Mouse (Mus musculus) erythroid progenitor cell, adult 5-6 weeks (primary cell): ENCODE data around the gene Dpf3. TPM values are rescaled to one million over a fixed set of nuclear protein-coding genes. Genes with fewer than 3 reads are reported as not detected.

ENCODE experiments used
- ATAC-seq: replicated peaks from 2 replicates; pipeline ENCODE4 v1.8.0; 2016; ENCODE audit warnings: moderate number of reproducible peaks, mild to moderate bottlenecking, moderate TSS enrichment, inconsistent platforms; ENCODE audit not compliant: poor library complexity, low FRiP score, severe bottlenecking
- total RNA-seq, 2 experiments: library from RNA; stranded (forward) in 1 of 2; stranded (reverse) in 1 of 2; fragments of 150-400 nt in 1 of 2; fragments of 186-747, 209-891 nt in 1 of 2; gene quantifications; 2 replicates each; pipeline versions ENCODE4 v1.2.3 to v1.2.4; 2015 to 2017; ENCODE audit warnings: low replicate concordance in 2 of 2

Dpf3 gene
- total RNA-seq, 2 experiments from 2014 or later = 40.7 to 194 TPM

- no peak for ATAC-seq
Observed at GRCm38 (mm10) chr12:83473987-83474600, 13.4 kb downstream of the Dpf3 start.

- no peak for ATAC-seq
Observed at GRCm38 (mm10) chr12:83471760-83472159, 15.8 kb downstream of the Dpf3 start.

GRCm38 (mm10) chr12:83470085-83470484 is 17.4 kb downstream of the Dpf3 start:
- ATAC-seq = no peak

GRCm38 (mm10) chr12:83466508-83467430 is 20.7 kb downstream of the Dpf3 start:
- ATAC-seq = no peak

GRCm38 (mm10) chr12:83466053-83466452 is 21.5 kb downstream of the Dpf3 start:
- ATAC-seq = no peak

- ATAC-seq = no peak
Observed at GRCm38 (mm10) chr12:83460272-83460671, 27.2 kb downstream of the Dpf3 start.

- ATAC-seq = no peak
Observed at GRCm38 (mm10) chr12:83454697-83455321, 32.7 kb downstream of the Dpf3 start.

GRCm38 (mm10) chr12:83451850-83452249 is 35.7 kb downstream of the Dpf3 start:
- no peak for ATAC-seq

- ATAC-seq = no peak
Observed at GRCm38 (mm10) chr12:83450471-83450870, 37.0 kb downstream of the Dpf3 start.

GRCm38 (mm10) chr12:83449202-83449601 is 38.3 kb downstream of the Dpf3 start:
- no peak for ATAC-seq

GRCm38 (mm10) chr12:83445587-83445986 is 41.9 kb downstream of the Dpf3 start:
- ATAC-seq = no peak

GRCm38 (mm10) chr12:83444448-83444847 is 43.1 kb downstream of the Dpf3 start:
- no peak for ATAC-seq

GRCm38 (mm10) chr12:83438002-83438401 is 49.5 kb downstream of the Dpf3 start:
- no peak for ATAC-seq

GRCm38 (mm10) chr12:83433987-83434698 is 53.4 kb downstream of the Dpf3 start:
- peak; percentile 87 for ATAC-seq

GRCm38 (mm10) chr12:83433436-83433835 is 54.1 kb downstream of the Dpf3 start:
- ATAC-seq = peak; percentile 53

- ATAC-seq = no peak
Observed at GRCm38 (mm10) chr12:83430207-83430606, 57.3 kb downstream of the Dpf3 start.

GRCm38 (mm10) chr12:83428016-83428415 is 59.5 kb downstream of the Dpf3 start:
- ATAC-seq = no peak

GRCm38 (mm10) chr12:83427601-83428000 is 59.9 kb downstream of the Dpf3 start:
- ATAC-seq = peak; percentile 59

GRCm38 (mm10) chr12:83426326-83426725 is 61.2 kb downstream of the Dpf3 start:
- ATAC-seq = no peak

GRCm38 (mm10) chr12:83425736-83426135 is 61.8 kb downstream of the Dpf3 start:
- ATAC-seq = no peak
